Mouse (Mus musculus) layer of hippocampus, adult 18-20 months (tissue): ENCODE results near the gene 9130213A22Rik. TPM values are rescaled to one million over a fixed set of nuclear protein-coding genes. Genes with fewer than 3 reads are reported as not detected.
A peak's percentile ranks its signal among the peaks of the same experiment; 100 is the strongest.

Experiments
- DNase-seq, 2 experiments: peaks; one replicate each; pipeline ENCODE4 v3.0.0; 2022; ENCODE audit warnings: low spot score in 2 of 2
- long read RNA-seq: library from polyadenylated mRNA; stranded (forward); transcript quantifications from one replicate; pipeline ENCODE4 v2.0.0, GENCODE M21; 2021
- total RNA-seq, 2 experiments: library from RNA; stranded (reverse); gene quantifications; 2 replicates each; pipeline ENCODE4 v1.2.3; 2021

Gene 9130213A22Rik
- 1 to 10 TPM; 1.3 to 1.6 TPM for total RNA-seq
- long read RNA-seq, partial matches to known transcripts: 0 of 2 reads
- long read RNA-seq, other reads (novel, unspliced or antisense): 1 of 2 reads

GRCm38 (mm10) chr11:69122336-69122951, at the start of gene 9130213A22Rik:
Gene 9130213A22Rik, minus strand, starts transcription at chr11:69122589.
- peak; percentile 87 to 91 for DNase-seq

- DNase-seq: peak; percentile 33 to 59
Observed at GRCm38 (mm10) chr11:69171626-69172025, 49.2 kb upstream of the 9130213A22Rik start.

GRCm38 (mm10) chr11:69169313-69169712, 46.9 kb upstream of the 9130213A22Rik start:
- DNase-seq: peak; percentile 49 to 57

- no peak for DNase-seq
Observed at GRCm38 (mm10) chr11:69156800-69157199, 34.4 kb upstream of the 9130213A22Rik start, which contains the start of gene Alox12b. Gene Alox12b, plus strand, starts transcription at chr11:69156989.

GRCm38 (mm10) chr11:69155351-69155750, 33.0 kb upstream of the 9130213A22Rik start:
- no peak for DNase-seq

GRCm38 (mm10) chr11:69153831-69154230, 31.4 kb upstream of the 9130213A22Rik start:
- peak in 1 of 2 experiments; percentile 75 for DNase-seq

- DNase-seq: no peak
Observed at GRCm38 (mm10) chr11:69151004-69151403, 28.6 kb upstream of the 9130213A22Rik start.

GRCm38 (mm10) chr11:69150444-69150843, 28.1 kb upstream of the 9130213A22Rik start:
- DNase-seq: peak in 1 of 2 experiments; percentile 79

- no peak for DNase-seq
Observed at GRCm38 (mm10) chr11:69149728-69150127, 27.3 kb upstream of the 9130213A22Rik start.

- DNase-seq: no peak
Observed at GRCm38 (mm10) chr11:69148451-69148960, 26.1 kb upstream of the 9130213A22Rik start.

- peak; percentile 41 to 70 for DNase-seq
Observed at GRCm38 (mm10) chr11:69147546-69147945, 25.2 kb upstream of the 9130213A22Rik start.

GRCm38 (mm10) chr11:69135361-69135760, 13.0 kb upstream of the 9130213A22Rik start:
- DNase-seq: no peak

GRCm38 (mm10) chr11:69134622-69134968, 12.2 kb upstream of the 9130213A22Rik start:
- no peak for DNase-seq

GRCm38 (mm10) chr11:69133923-69134621, 11.7 kb upstream of the 9130213A22Rik start:
- DNase-seq: peak; percentile 86 to 93

GRCm38 (mm10) chr11:69133566-69133922, 11.2 kb upstream of the 9130213A22Rik start:
- no peak for DNase-seq

GRCm38 (mm10) chr11:69128426-69129122, 6.2 kb upstream of the 9130213A22Rik start:
- DNase-seq: no peak

- no peak for DNase-seq
Observed at GRCm38 (mm10) chr11:69126706-69127095, 4.3 kb upstream of the 9130213A22Rik start.

GRCm38 (mm10) chr11:69125919-69126705, 3.7 kb upstream of the 9130213A22Rik start:
- peak in 1 of 2 experiments; percentile 41 for DNase-seq

- DNase-seq: no peak
Observed at GRCm38 (mm10) chr11:69125852-69125918, 3.3 kb upstream of the 9130213A22Rik start, which contains the start of gene Aloxe3. Gene Aloxe3, plus strand, starts transcription at chr11:69125896.

- peak; percentile 68 to 90 for DNase-seq
Observed at GRCm38 (mm10) chr11:69125041-69125851, 2.9 kb upstream of the 9130213A22Rik start.

- peak in 1 of 2 experiments; percentile 84 for DNase-seq
Observed at GRCm38 (mm10) chr11:69124498-69124847, 2.1 kb upstream of the 9130213A22Rik start.
